Mouse (Mus musculus): ENCODE results near the gene Inpp5d. TPM values are rescaled to one million over a fixed set of nuclear protein-coding genes. Genes with fewer than 3 reads are reported as not detected.

Gene Inpp5d
- polyA plus RNA-seq, 1 experiment from 2014 or later, result 4.3 TPM

GRCm38 (mm10) chr1:87643016-87643415, 22.9 kb downstream of the Inpp5d start:
- no peaks in the 10 kb centered on the region for H3K9me3 ChIP-seq (replicated peaks; ENCODE audit: control insufficient read depth, low read length)

DNA sequence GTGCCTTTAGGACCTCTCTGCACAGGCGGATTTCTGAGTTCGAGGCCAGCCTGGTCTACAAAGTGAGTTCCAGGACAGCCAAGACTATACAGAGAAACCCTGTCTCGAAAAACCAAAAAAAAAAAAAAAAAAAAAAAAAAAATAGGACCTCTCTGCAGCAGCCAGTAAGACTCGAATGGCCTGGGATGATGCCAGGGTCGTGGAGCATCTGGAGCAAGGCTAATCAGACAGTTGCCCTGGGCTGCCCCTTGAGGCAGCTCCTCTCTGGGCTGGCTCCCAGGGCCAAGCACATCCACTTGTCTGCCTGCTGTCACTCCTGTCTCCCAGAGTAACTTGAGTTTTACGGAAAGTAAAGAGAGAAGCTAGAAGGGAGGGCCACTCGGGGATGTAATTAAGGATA, 24.9 kb downstream of the Inpp5d start:
- H3K9ac ChIP-seq (ENCODE audit: low read depth, low read length), result no peak overlapping the region
- no peaks in the 10 kb centered on the region for H3K36me3 ChIP-seq (ENCODE audit: control insufficient read depth, insufficient read depth, low read length)
- no peaks in the 10 kb centered on the region for H3K27me3 ChIP-seq (ENCODE audit: control insufficient read depth, insufficient read depth, low read length)
- H3K4me3 ChIP-seq (ENCODE audit: low read depth, low read length), result no peak overlapping the region
- H3K27ac ChIP-seq (ENCODE audit: low read depth, low read length), result no peak overlapping the region
- H3K9me3 ChIP-seq (replicated peaks; ENCODE audit: control insufficient read depth, low read length), result no peaks in the 10 kb centered on the region
- no peak for ATAC-seq (replicated peaks; ENCODE audit: insufficient number of reproducible peaks, low FRiP score, low TSS enrichment)
- WGBS (ENCODE audit: insufficient replicate concordance), result 70% methylated on average over 7 of the region's 7 CpGs
- peaks cover 6% of the 10 kb centered on the region; the same call in 1 of the 2 replicates for H3K4me1 ChIP-seq (ENCODE audit: control insufficient read depth, insufficient read depth, low read length)
- no peak overlapping the region for H3K4me2 ChIP-seq

More at GRCm38 (mm10) chr1:87643016-87643415, 22.9 kb downstream of the Inpp5d start:
- Histone ChIP-seq H3K9ac (ENCODE audit: low read depth, low read length) (no peak overlapping the region), H3K4me1 (ENCODE audit: control insufficient read depth, insufficient read depth, low read length) (peaks cover 3% of the 10 kb centered on the region; the same call in 1 of the 2 replicates), H3K4me3 (ENCODE audit: low read depth, low read length) (no peak overlapping the region), H3K27ac (ENCODE audit: low read depth, low read length) (no peak overlapping the region), H3K4me2 (no peak overlapping the region), H3K36me3 (ENCODE audit: control insufficient read depth, insufficient read depth, low read length) (no peaks in the 10 kb centered on the region), H3K27me3 (ENCODE audit: control insufficient read depth, insufficient read depth, low read length) (no peaks in the 10 kb centered on the region)
- ATAC-seq (replicated peaks; ENCODE audit: insufficient number of reproducible peaks, low FRiP score, low TSS enrichment), result no peak
- WGBS (ENCODE audit: insufficient replicate concordance), result 81% methylated on average over 7 of the region's 7 CpGs

DNA sequence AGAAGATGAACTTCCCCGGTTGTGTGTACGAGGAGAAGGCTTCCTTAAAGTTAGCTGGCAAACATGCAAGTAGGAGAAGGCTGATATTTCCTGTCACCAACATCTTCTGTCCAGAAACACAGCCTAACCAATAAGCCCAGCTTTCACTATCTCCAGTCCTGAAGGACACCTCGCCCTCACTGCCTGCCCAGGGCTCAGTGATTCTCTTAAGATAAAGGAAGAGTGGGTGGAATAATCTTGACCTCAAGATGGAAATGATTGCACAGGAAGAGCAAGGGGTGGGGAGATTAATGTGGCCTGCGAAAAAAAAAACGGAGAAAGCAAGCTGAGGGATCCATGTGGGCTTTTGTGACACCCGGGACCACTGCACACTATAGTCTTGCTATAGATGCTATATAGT, 25.6 kb downstream of the Inpp5d start:
- Histone ChIP-seq H3K4me2 (no peak overlapping the region), H3K27ac (ENCODE audit: low read depth, low read length) (no peak overlapping the region), H3K4me1 (ENCODE audit: control insufficient read depth, insufficient read depth, low read length) (peaks cover 7% of the 10 kb centered on the region; the same call in 1 of the 2 replicates), H3K9me3 (replicated peaks; ENCODE audit: control insufficient read depth, low read length) (no peaks in the 10 kb centered on the region), H3K36me3 (ENCODE audit: control insufficient read depth, insufficient read depth, low read length) (no peaks in the 10 kb centered on the region), H3K4me3 (ENCODE audit: low read depth, low read length) (no peak overlapping the region), H3K9ac (ENCODE audit: low read depth, low read length) (no peak overlapping the region), H3K27me3 (ENCODE audit: control insufficient read depth, insufficient read depth, low read length) (no peaks in the 10 kb centered on the region)
- WGBS (ENCODE audit: insufficient replicate concordance), result 59% methylated on average over 6 of the region's 6 CpGs
- no peak for ATAC-seq (replicated peaks; ENCODE audit: insufficient number of reproducible peaks, low FRiP score, low TSS enrichment)

- WGBS (ENCODE audit: insufficient replicate concordance), result 81% methylated on average over 1 of the region's 1 CpGs
Observed at GRCm38 (mm10) chr1:87647820-87648219, 27.7 kb downstream of the Inpp5d start.

GRCm38 (mm10) chr1:87648657-87649056, 28.5 kb downstream of the Inpp5d start:
- Histone ChIP-seq H3K4me2 (no peak overlapping the region), H3K9ac (ENCODE audit: low read depth, low read length) (no peak overlapping the region), H3K27ac (ENCODE audit: low read depth, low read length) (no peak overlapping the region), H3K36me3 (ENCODE audit: control insufficient read depth, insufficient read depth, low read length) (no peaks in the 10 kb centered on the region), H3K9me3 (replicated peaks; ENCODE audit: control insufficient read depth, low read length) (no peaks in the 10 kb centered on the region), H3K4me1 (ENCODE audit: control insufficient read depth, insufficient read depth, low read length) (peaks cover 7% of the 10 kb centered on the region; the same call in 1 of the 2 replicates), H3K4me3 (ENCODE audit: low read depth, low read length) (no peak overlapping the region), H3K27me3 (ENCODE audit: control insufficient read depth, insufficient read depth, low read length) (no peaks in the 10 kb centered on the region)
- ATAC-seq (replicated peaks; ENCODE audit: insufficient number of reproducible peaks, low FRiP score, low TSS enrichment), result no peak
- 50% methylated on average over 7 of the region's 7 CpGs for WGBS (ENCODE audit: insufficient replicate concordance)

More at GRCm38 (mm10) chr1:87647820-87648219, 27.7 kb downstream of the Inpp5d start:
- H3K4me1 ChIP-seq (ENCODE audit: control insufficient read depth, insufficient read depth, low read length), result peaks cover 7% of the 10 kb centered on the region; the same call in 1 of the 2 replicates
- no peaks in the 10 kb centered on the region for H3K27me3 ChIP-seq (ENCODE audit: control insufficient read depth, insufficient read depth, low read length)
- ATAC-seq (replicated peaks; ENCODE audit: insufficient number of reproducible peaks, low FRiP score, low TSS enrichment), result no peak
- no peak overlapping the region for H3K4me3 ChIP-seq (ENCODE audit: low read depth, low read length)
- no peak overlapping the region for H3K27ac ChIP-seq (ENCODE audit: low read depth, low read length)
- H3K9ac ChIP-seq (ENCODE audit: low read depth, low read length), result no peak overlapping the region
- no peaks in the 10 kb centered on the region for H3K9me3 ChIP-seq (replicated peaks; ENCODE audit: control insufficient read depth, low read length)
- no peaks in the 10 kb centered on the region for H3K36me3 ChIP-seq (ENCODE audit: control insufficient read depth, insufficient read depth, low read length)
- no peak overlapping the region for H3K4me2 ChIP-seq

- no peak overlapping the region for H3K4me2 ChIP-seq
- no peak overlapping the region for H3K4me3 ChIP-seq (ENCODE audit: low read depth, low read length)
- 54% methylated on average over 4 of the region's 4 CpGs for WGBS (ENCODE audit: insufficient replicate concordance)
- H3K27me3 ChIP-seq (ENCODE audit: control insufficient read depth, insufficient read depth, low read length), result no peaks in the 10 kb centered on the region
- peaks cover 7% of the 10 kb centered on the region; the same call in 1 of the 2 replicates for H3K4me1 ChIP-seq (ENCODE audit: control insufficient read depth, insufficient read depth, low read length)
- H3K36me3 ChIP-seq (ENCODE audit: control insufficient read depth, insufficient read depth, low read length), result no peaks in the 10 kb centered on the region
- H3K27ac ChIP-seq (ENCODE audit: low read depth, low read length), result 0 out of 2 replicates have a peak overlapping the region, but pooled peaks have one; percentile 1
- peak; percentile 39; the same call in 1 of the 2 replicates for ATAC-seq (replicated peaks; ENCODE audit: insufficient number of reproducible peaks, low FRiP score, low TSS enrichment)
- H3K9ac ChIP-seq (ENCODE audit: low read depth, low read length), result no peak overlapping the region
- H3K9me3 ChIP-seq (replicated peaks; ENCODE audit: control insufficient read depth, low read length), result no peaks in the 10 kb centered on the region
Observed at GRCm38 (mm10) chr1:87649219-87649805, 29.2 kb downstream of the Inpp5d start.

- Histone ChIP-seq H3K4me3 (ENCODE audit: low read depth, low read length) (no peak overlapping the region), H3K4me1 (ENCODE audit: control insufficient read depth, insufficient read depth, low read length) (peaks cover 7% of the 10 kb centered on the region; the same call in 1 of the 2 replicates), H3K36me3 (ENCODE audit: control insufficient read depth, insufficient read depth, low read length) (no peaks in the 10 kb centered on the region), H3K27ac (ENCODE audit: low read depth, low read length) (no peak overlapping the region), H3K27me3 (ENCODE audit: control insufficient read depth, insufficient read depth, low read length) (no peaks in the 10 kb centered on the region), H3K9ac (ENCODE audit: low read depth, low read length) (no peak overlapping the region), H3K4me2 (no peak overlapping the region), H3K9me3 (replicated peaks; ENCODE audit: control insufficient read depth, low read length) (no peaks in the 10 kb centered on the region)
- WGBS (ENCODE audit: insufficient replicate concordance), result 89% methylated on average over 8 of the region's 8 CpGs
- no peak for ATAC-seq (replicated peaks; ENCODE audit: insufficient number of reproducible peaks, low FRiP score, low TSS enrichment)
Observed at GRCm38 (mm10) chr1:87649958-87650474, 29.9 kb downstream of the Inpp5d start.

DNA sequence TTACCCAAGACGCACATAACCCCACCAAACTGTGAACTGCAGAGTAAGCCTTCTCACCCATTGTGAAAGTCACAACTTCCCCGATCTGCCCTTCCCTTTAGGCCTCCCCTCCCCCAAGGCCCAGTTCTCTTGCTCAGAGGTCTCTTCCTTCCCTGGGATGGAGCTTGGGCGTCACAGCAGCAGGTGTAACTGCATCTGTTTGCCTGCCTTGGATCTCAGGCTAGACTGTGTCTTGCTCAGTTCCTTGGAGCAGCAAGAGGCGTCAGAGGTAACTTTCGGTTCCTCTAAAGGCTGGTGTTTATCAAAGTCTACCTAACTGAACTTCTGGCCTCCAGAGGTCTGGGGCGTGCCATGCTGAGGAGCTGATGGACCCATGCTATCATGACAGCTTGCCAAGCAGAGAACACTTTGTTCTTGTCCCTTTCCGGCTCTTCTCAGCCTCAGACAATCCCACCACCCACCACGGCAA, 30.5 kb downstream of the Inpp5d start:
- Histone ChIP-seq H3K27ac (ENCODE audit: low read depth, low read length) (no peak overlapping the region), H3K4me2 (no peak overlapping the region), H3K4me3 (ENCODE audit: low read depth, low read length) (no peak overlapping the region), H3K27me3 (ENCODE audit: control insufficient read depth, insufficient read depth, low read length) (no peaks in the 10 kb centered on the region), H3K9ac (ENCODE audit: low read depth, low read length) (no peak overlapping the region), H3K36me3 (ENCODE audit: control insufficient read depth, insufficient read depth, low read length) (no peaks in the 10 kb centered on the region), H3K9me3 (replicated peaks; ENCODE audit: control insufficient read depth, low read length) (no peaks in the 10 kb centered on the region), H3K4me1 (ENCODE audit: control insufficient read depth, insufficient read depth, low read length) (peaks cover 7% of the 10 kb centered on the region; the same call in 1 of the 2 replicates)
- 69% methylated on average over 8 of the region's 8 CpGs for WGBS (ENCODE audit: insufficient replicate concordance)
- ATAC-seq (replicated peaks; ENCODE audit: insufficient number of reproducible peaks, low FRiP score, low TSS enrichment), result no peak
